Mouse (Mus musculus) heart, embryonic 10.5 days (tissue): Measurements from ENCODE around the gene 1110004F10Rik. TPM values are rescaled to one million over a fixed set of nuclear protein-coding genes. Genes with fewer than 3 reads are reported as not detected.

Experiments used
- DNase-seq: peaks from one replicate; pipeline ENCODE4 v3.0.0-alpha.2; 2017; ENCODE audit warnings: low spot score
- H3K27ac ChIP-seq: fragments of 300-500 bp; sonication (generic); 2 replicates; pipeline ENCODE4 v1.5.1; 2016; ENCODE audit warnings: mild to moderate bottlenecking
- H3K27me3 ChIP-seq: fragments of 300-500 bp; sonication (generic); 2 replicates; pipeline ENCODE4 v1.6.1; 2016; ENCODE audit warnings: mild to moderate bottlenecking; ENCODE audit not compliant: poor library complexity, insufficient read depth, severe bottlenecking
- H3K36me3 ChIP-seq: fragments of 300-500 bp; sonication (generic); 2 replicates; pipeline ENCODE4 v1.6.1; 2016; ENCODE audit warnings: mild to moderate bottlenecking, moderate library complexity
- H3K4me1 ChIP-seq: fragments of 300-500 bp; sonication (generic); 2 replicates; pipeline ENCODE4 v1.6.1; 2016; ENCODE audit warnings: mild to moderate bottlenecking
- H3K4me3 ChIP-seq: fragments of 300-500 bp; sonication (generic); 2 replicates; pipeline ENCODE4 v1.5.1; 2016; ENCODE audit warnings: mild to moderate bottlenecking, moderate library complexity
- H3K9me3 ChIP-seq: fragments of 300-500 bp; sonication (generic); 2 replicates; pipeline ENCODE4 v1.6.1; 2016; ENCODE audit warnings: mild to moderate bottlenecking, moderate library complexity
- WGBS: fragments of 180-500 bp; shearing (Covaris S2); methylation state at CpG from one replicate; pipeline ENCODE4 v1.1.7; 2016; 5-methylcytosine and 5-hydroxymethylcytosine counted together
- polyA plus RNA-seq: library from polyadenylated mRNA; unstranded; fragments of >200 nt; fragmentation: Nextera tagmentation; extraction: Ambion mirVana; gene quantifications from 2 replicates; pipeline ENCODE4 v1.2.1, GENCODE M21; 2016

1110004F10Rik gene
- polyA plus RNA-seq, 1 experiment from 2014 or later = 252 TPM

DNA sequence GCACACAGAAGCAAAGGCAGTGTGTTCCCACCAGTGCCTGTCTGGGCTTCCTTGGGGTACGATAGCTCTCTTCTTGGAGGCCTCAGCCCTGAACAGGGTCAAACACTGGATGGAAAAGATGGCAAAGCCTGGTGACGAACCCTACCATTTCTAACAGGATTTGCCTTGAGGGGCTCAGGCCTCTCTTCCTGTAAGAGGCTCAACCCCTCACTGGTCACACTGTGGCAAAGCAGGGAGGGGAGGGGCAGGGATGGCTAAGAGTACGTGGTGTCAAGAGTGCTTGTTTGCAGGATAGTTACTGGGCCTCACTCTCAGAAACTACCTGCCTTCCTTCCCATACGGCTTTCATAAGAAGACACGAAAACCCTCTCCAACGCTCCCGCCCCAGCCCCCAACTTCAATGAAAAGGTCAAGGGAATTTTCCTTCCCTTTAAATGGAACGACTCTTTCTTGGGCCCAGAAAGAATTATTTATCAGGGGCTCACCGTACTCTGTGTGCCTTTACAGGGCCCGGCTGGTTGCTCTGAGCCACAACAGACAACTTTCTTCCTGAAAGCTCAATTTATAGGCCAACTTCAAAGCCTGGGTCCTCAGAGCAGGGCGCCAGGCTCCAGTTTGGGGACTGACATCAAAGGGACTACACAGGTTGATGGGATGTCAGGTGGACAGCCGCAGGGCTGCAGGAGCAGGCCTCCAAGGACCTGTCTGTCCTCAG is 76.2 kb downstream of the 1110004F10Rik start:
- DNase-seq = peak; percentile 56
- WGBS = 71% methylated on average over 12 of the region's 12 CpGs

DNA sequence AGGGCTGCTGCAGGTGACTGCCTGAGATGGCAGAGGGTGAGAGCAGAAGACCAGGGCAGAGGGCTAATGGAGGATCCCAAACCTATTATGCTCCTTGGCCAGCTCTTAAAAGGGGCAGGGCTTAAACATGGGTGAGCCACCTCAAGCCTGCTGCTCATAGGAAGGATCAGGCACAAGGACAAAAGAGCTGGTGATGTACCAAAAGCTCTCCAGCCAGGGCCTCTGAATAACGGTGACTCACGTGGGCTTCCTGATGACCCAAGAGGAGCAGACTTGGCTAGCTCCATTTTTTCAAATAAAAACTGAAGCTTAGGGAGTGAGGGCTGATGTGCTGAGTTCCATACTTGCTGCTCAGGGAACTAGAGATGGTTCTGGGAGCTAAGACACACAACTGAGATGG is 76.8 kb downstream of the 1110004F10Rik start:
- H3K27ac ChIP-seq = no peak overlapping the region
- no peaks in the 10 kb centered on the region for H3K9me3 ChIP-seq
- 0 out of 2 replicates have a peak, but pooled peaks cover 4% of the 10 kb centered on the region for H3K4me1 ChIP-seq
- no peaks in the 10 kb centered on the region for H3K36me3 ChIP-seq
- H3K4me3 ChIP-seq = no peak overlapping the region
- H3K27me3 ChIP-seq = no peaks in the 10 kb centered on the region
- no peak for DNase-seq
- 73% methylated on average over 2 of the region's 2 CpGs for WGBS

More for the DNA sequence above, 76.2 kb downstream of the 1110004F10Rik start:
- H3K27ac ChIP-seq = no peak overlapping the region
- no peaks in the 10 kb centered on the region for H3K27me3 ChIP-seq
- H3K9me3 ChIP-seq = no peaks in the 10 kb centered on the region
- H3K4me1 ChIP-seq = 0 out of 2 replicates have a peak, but pooled peaks cover 4% of the 10 kb centered on the region
- H3K36me3 ChIP-seq = no peaks in the 10 kb centered on the region
- H3K4me3 ChIP-seq = no peak overlapping the region

DNA sequence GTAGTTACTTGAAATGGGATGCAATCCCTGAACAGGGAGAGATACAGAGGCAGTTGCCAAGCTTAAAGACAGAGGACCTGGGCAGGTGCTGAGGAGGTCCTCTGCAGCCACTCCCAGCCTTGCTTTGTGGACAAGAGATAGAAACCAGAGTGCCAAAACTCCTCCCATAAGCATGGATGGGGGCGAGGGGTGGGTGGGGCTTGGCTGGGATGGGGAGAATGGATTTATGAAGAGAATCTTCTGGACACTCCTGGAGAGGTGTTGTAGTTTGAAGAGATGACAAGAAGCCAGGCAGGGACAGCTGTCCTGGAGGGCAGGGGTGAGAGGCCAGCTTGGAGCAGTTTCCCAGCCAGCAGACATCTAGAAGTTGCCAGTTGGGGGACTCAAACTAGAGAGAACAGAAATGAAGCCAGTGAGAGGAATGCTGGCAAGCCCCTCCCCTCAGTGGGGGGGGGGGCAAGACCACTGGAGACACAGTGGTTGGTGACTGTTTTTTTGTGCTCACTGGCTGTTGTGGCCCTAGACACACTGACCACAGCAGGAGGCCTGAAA is 80.2 kb downstream of the 1110004F10Rik start:
- H3K4me1 ChIP-seq = peaks cover 4% of the 10 kb centered on the region; the same call in 1 of the 2 replicates
- no peaks in the 10 kb centered on the region for H3K27me3 ChIP-seq
- peaks cover 14% of the 10 kb centered on the region for H3K36me3 ChIP-seq
- WGBS = 79% methylated on average over 1 of the region's 1 CpGs
- no peak overlapping the region for H3K4me3 ChIP-seq
- H3K27ac ChIP-seq = no peak overlapping the region
- DNase-seq = peak; percentile 67
- H3K9me3 ChIP-seq = no peaks in the 10 kb centered on the region

DNA sequence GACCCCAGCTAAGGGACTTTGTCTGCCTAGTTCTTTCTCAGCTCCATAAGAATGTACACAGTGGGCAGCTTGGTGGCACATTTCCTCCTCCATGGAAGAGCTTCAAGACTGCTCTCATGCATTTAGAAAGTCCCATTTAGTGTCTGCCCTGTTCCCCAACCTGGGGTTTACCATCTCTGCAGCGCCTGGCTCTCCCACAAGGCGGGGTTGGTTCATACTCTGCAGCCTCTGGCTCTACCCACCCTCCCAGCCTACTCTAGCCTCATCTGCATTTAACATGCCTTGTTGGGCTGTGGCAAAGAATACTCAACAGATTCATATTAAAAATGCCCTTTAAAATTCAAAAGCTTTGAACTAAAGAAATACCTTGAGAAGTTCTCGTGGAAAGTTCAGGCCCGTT is 81.5 kb downstream of the 1110004F10Rik start:
- WGBS = 92% methylated on average over 4 of the region's 4 CpGs
- DNase-seq = no peak
- Histone ChIP-seq H3K36me3 (peaks cover 27% of the 10 kb centered on the region), H3K9me3 (no peaks in the 10 kb centered on the region), H3K4me1 (peaks cover 8% of the 10 kb centered on the region; the same call in 1 of the 2 replicates), H3K4me3 (no peak overlapping the region), H3K27ac (no peak overlapping the region), H3K27me3 (no peaks in the 10 kb centered on the region)

- peaks cover 32% of the 10 kb centered on the region for H3K36me3 ChIP-seq
- H3K4me1 ChIP-seq = peaks cover 8% of the 10 kb centered on the region; the same call in 1 of the 2 replicates
- no peaks in the 10 kb centered on the region for H3K27me3 ChIP-seq
- DNase-seq = no peak
- 78% methylated on average over 11 of the region's 11 CpGs for WGBS
- H3K27ac ChIP-seq = 0 out of 2 replicates have a peak overlapping the region, but pooled peaks have one; percentile 13
- no peaks in the 10 kb centered on the region for H3K9me3 ChIP-seq
- no peak overlapping the region for H3K4me3 ChIP-seq
Observed at GRCm38 (mm10) chr7:116121202-116121601, 82.0 kb downstream of the 1110004F10Rik start.

GRCm38 (mm10) chr7:116122981-116123596 is 83.9 kb downstream of the 1110004F10Rik start:
- H3K36me3 ChIP-seq = peaks cover 51% of the 10 kb centered on the region
- H3K27me3 ChIP-seq = no peaks in the 10 kb centered on the region
- peaks cover 9% of the 10 kb centered on the region; the same call in 1 of the 2 replicates for H3K4me1 ChIP-seq
- DNase-seq = no peak
- H3K4me3 ChIP-seq = no peak overlapping the region
- no peak overlapping the region for H3K27ac ChIP-seq
- no peaks in the 10 kb centered on the region for H3K9me3 ChIP-seq
- 78% methylated on average over 13 of the region's 13 CpGs for WGBS

GRCm38 (mm10) chr7:116123597-116123985 is 84.4 kb downstream of the 1110004F10Rik start:
- no peak overlapping the region for H3K4me3 ChIP-seq
- no peak overlapping the region for H3K27ac ChIP-seq
- WGBS = 88% methylated on average over 2 of the region's 2 CpGs
- peaks cover 14% of the 10 kb centered on the region for H3K4me1 ChIP-seq
- DNase-seq = no peak
- no peaks in the 10 kb centered on the region for H3K27me3 ChIP-seq
- no peaks in the 10 kb centered on the region for H3K9me3 ChIP-seq
- H3K36me3 ChIP-seq = peaks cover 56% of the 10 kb centered on the region

GRCm38 (mm10) chr7:116124057-116124456 is 84.9 kb downstream of the 1110004F10Rik start:
- Histone ChIP-seq H3K4me3 (no peak overlapping the region), H3K4me1 (peaks cover 14% of the 10 kb centered on the region), H3K36me3 (peaks cover 60% of the 10 kb centered on the region), H3K27me3 (no peaks in the 10 kb centered on the region), H3K9me3 (no peaks in the 10 kb centered on the region), H3K27ac (no peak overlapping the region)
- DNase-seq = no peak
- 91% methylated on average over 12 of the region's 12 CpGs for WGBS

DNA sequence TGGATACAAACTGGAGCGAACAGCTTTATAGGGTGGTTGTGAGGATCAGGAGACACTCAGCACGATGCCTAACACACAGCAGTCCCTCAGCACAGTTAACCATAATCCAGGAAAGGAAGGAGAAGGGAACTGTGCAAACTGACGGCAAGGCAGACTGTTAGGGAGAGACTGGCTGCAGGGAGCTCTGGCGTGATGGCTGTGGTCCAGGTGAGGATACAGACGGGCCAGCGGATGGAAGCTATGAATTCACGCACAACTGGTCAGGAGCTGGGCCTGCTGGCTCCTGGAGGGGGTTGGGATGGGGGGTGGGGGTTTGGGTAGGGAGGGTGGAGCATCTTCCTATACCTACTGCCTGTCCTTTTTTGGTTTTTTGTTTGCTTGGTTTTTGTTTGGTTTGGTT is 86.5 kb downstream of the 1110004F10Rik start:
- Histone ChIP-seq H3K27ac (no peak overlapping the region), H3K4me1 (peaks cover 10% of the 10 kb centered on the region), H3K27me3 (no peaks in the 10 kb centered on the region), H3K9me3 (no peaks in the 10 kb centered on the region), H3K4me3 (no peak overlapping the region), H3K36me3 (peaks cover 73% of the 10 kb centered on the region)
- 85% methylated on average over 7 of the region's 7 CpGs for WGBS
- DNase-seq = no peak

DNA sequence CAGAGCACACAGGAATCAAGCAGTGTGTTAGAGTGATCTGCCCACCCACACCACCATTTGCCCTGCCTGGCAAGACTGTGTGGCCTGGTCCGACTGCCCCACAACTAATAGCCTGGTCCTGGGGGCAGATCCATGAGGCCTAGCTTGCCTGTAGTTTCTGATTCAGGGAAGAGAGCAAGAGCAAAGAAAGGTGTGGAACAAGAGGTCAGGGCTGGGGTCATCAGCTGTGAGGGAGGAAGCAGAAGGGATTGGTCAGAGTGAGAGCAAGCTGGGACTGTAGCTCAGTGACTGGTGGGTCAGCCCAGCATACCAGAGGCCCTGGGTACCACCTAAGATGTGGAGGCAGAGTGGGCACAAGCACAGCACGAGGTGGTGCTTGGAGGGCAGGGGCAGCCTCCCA is 87.9 kb downstream of the 1110004F10Rik start:
- WGBS = 73% methylated on average over 2 of the region's 2 CpGs
- Histone ChIP-seq H3K9me3 (no peaks in the 10 kb centered on the region), H3K27me3 (no peaks in the 10 kb centered on the region), H3K4me1 (peaks cover 19% of the 10 kb centered on the region), H3K27ac (no peak overlapping the region), H3K4me3 (no peak overlapping the region), H3K36me3 (peaks cover 73% of the 10 kb centered on the region)
- DNase-seq = no peak

DNA sequence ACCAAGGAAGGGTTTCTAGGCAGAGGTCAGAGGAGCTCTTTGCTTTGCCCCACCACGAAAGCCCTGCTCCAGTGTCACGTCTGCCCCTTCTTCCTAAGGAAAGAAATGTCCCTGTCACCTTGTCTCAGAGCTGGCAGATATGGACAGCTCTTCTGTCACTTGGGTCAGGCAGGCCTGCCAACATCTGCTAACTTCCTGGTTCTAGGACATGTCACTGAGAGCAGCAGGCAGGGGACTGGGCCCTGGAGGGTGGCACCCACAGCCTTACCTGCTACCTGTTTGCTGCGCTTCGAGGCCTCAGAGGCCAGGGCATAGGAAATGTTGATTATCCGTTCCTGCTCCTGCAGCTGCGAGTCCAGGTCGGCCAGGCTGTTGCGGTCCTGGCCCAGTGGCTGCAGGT is 89.1 kb downstream of the 1110004F10Rik start:
- Histone ChIP-seq H3K9me3 (no peaks in the 10 kb centered on the region), H3K36me3 (peaks cover 73% of the 10 kb centered on the region), H3K4me1 (peaks cover 25% of the 10 kb centered on the region), H3K27me3 (no peaks in the 10 kb centered on the region), H3K27ac (no peak overlapping the region), H3K4me3 (no peak overlapping the region)
- DNase-seq = no peak
- 88% methylated on average over 8 of the region's 8 CpGs for WGBS

- WGBS = 90% methylated on average over 10 of the region's 10 CpGs
- H3K4me3 ChIP-seq = no peak overlapping the region
- H3K4me1 ChIP-seq = peaks cover 25% of the 10 kb centered on the region
- no peaks in the 10 kb centered on the region for H3K27me3 ChIP-seq
- DNase-seq = no peak
- peaks cover 71% of the 10 kb centered on the region for H3K36me3 ChIP-seq
- H3K9me3 ChIP-seq = no peaks in the 10 kb centered on the region
- no peak overlapping the region for H3K27ac ChIP-seq
Observed at GRCm38 (mm10) chr7:116129374-116129773, 90.2 kb downstream of the 1110004F10Rik start.

DNA sequence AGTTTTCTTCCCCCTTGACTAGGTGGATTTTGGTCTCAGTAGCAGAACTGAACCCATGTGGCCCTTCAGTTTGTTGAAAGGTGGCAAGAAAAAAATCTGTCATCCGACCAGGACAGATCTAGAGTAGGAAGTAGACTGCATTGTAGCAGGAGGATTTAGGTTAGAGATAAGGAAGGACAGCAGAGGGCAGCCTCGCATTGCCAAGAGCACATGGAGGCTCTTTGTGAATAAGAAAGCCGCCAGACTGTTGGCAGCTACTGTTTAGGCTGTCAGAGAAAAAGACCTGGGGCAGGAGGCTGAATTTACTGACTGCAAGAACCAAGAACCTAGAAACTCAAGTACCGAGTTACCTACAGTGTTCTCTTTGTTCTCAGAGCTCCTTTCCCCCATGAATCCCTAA is 92.2 kb downstream of the 1110004F10Rik start:
- peaks cover 71% of the 10 kb centered on the region for H3K36me3 ChIP-seq
- no peak for DNase-seq
- H3K27ac ChIP-seq = peak overlapping the region; percentile 44
- no peak overlapping the region for H3K4me3 ChIP-seq
- no peaks in the 10 kb centered on the region for H3K27me3 ChIP-seq
- H3K4me1 ChIP-seq = peaks cover 20% of the 10 kb centered on the region
- H3K9me3 ChIP-seq = no peaks in the 10 kb centered on the region
- 17% methylated on average over 4 of the region's 4 CpGs for WGBS
